Comparison of ENCODE assay signal across 10 mouse cellular contexts in the genomic region with DNA sequence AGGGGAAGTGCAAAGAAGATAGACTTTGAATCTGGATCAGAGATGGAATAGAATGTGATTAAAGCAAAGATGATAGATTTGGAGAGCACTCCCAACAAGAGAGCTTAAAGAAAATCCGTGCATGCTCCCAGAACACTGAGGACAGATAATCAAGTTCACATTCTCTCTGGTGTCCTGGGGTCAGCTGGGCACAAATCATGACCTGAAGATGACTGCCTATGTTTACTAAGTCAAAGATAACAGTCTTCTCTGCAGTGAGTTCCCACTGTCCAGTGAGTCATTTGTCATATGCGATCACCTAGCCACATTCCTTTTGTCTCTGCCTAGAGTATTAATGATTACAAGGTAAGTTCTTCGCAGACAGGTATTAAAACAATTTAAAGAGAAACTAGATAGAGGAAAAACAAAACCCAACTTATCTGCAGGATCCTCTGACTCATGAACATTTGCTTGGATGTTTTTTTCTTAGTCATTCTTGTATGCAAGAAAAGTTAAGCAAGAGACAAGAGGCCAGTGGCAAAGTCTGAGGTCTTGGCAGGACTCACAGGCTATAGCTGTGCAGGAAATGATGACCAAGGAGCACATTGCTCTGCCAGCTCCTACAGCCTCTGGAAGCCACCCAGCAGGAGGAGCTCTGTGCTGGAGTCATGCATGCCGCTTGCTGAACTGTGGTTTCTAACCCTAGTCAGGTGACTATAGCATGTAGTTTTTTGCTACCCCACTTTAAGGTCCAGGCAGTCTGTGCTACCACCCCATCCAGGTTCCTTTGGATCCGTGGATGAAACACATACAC. TPM values are rescaled to one million over a fixed set of nuclear protein-coding genes. Genes with fewer than 3 reads are reported as not detected.
DNase-seq lines count a peak whose midpoint lies in the region; ATAC-seq and TF ChIP-seq lines count a peak whose summit lies in the region.
"Had no signal": no experiment of that assay in that cellular context is flagged by ENCODE, and none has a peak within 500 bp of the region (broad histone marks: within the 10 kb centered on the region; RNA-seq: fewer than 3 reads in every experiment).

No protein-coding gene starts in this region.

- no peaks in the 10 kb centered on the region for H3K4me1 ChIP-seq in limb, embryonic 14.5 days (ENCODE audit: control insufficient read depth, insufficient read depth, low read length)
- H3K4me1 ChIP-seq in limb, embryonic 10.5 days, result no peaks in the 10 kb centered on the region
- no peaks in the 10 kb centered on the region for H3K4me1 ChIP-seq in hindbrain, embryonic 10.5 days (replicated peaks)
- H3K4me1 ChIP-seq in forebrain, embryonic 11.5 days (replicated peaks; ENCODE audit: control insufficient read depth, insufficient read depth, low read length), result no peaks in the 10 kb centered on the region

- peak; percentile 3 for DNase-seq in limb, embryonic 14.5 days (ENCODE audit: low spot score)
- no peak for DNase-seq in limb, embryonic 10.5 days (ENCODE audit: low spot score)
- DNase-seq in adrenal gland, adult 8-10 months, result peak; percentile 88
- no peak for DNase-seq in hindbrain, embryonic 10.5 days (ENCODE audit: low spot score)
- DNase-seq in forebrain, embryonic 11.5 days (ENCODE audit: low spot score), result no peak
- DNase-seq in cerebellum, postnatal 25 days, result no peak
- DNase-seq: cerebellum, adult 8-10 months had no signal

- no peak overlapping the region for H3K4me3 ChIP-seq in limb, embryonic 14.5 days (replicated peaks; ENCODE audit: low read length)
- no peak overlapping the region for H3K4me3 ChIP-seq in limb, embryonic 10.5 days
- H3K4me3 ChIP-seq in hindbrain, embryonic 10.5 days, result no peak overlapping the region
- no peak overlapping the region for H3K4me3 ChIP-seq in forebrain, embryonic 11.5 days (ENCODE audit: low read depth, low read length)
- H3K4me3 ChIP-seq: megakaryocyte, embryonic 14.5 days had no signal

- H3K9me3 ChIP-seq in limb, embryonic 14.5 days (ENCODE audit: control insufficient read depth, low read length), result no peaks in the 10 kb centered on the region
- H3K9me3 ChIP-seq in limb, embryonic 10.5 days (replicated peaks), result no peaks in the 10 kb centered on the region
- peaks cover 18% of the 10 kb centered on the region for H3K9me3 ChIP-seq in hindbrain, embryonic 10.5 days
- H3K9me3 ChIP-seq in forebrain, embryonic 11.5 days (ENCODE audit: control insufficient read depth, low read length), result no peaks in the 10 kb centered on the region

- no peak overlapping the region for H3K27ac ChIP-seq in limb, embryonic 14.5 days (replicated peaks; ENCODE audit: low read depth, low read length)
- H3K27ac ChIP-seq in limb, embryonic 10.5 days, result no peak overlapping the region
- H3K27ac ChIP-seq in hindbrain, embryonic 10.5 days, result no peak overlapping the region
- no peak overlapping the region for H3K27ac ChIP-seq in forebrain, embryonic 11.5 days (ENCODE audit: low read depth, low read length)

- no peak overlapping the region for H3K4me2 ChIP-seq in limb, embryonic 14.5 days (replicated peaks; ENCODE audit: low read depth, low read length, severe bottlenecking)
- no peak overlapping the region for H3K4me2 ChIP-seq in forebrain, embryonic 11.5 days (ENCODE audit: low read depth, low read length, severe bottlenecking)

- TF ChIP-seq POLR2A in limb, embryonic 14.5 days (IDR thresholded peaks at IDR 0.05; ENCODE audit: borderline replicate concordance, extremely low read depth, insufficient read depth, insufficient read length), result no peak

- 77% methylated on average over 5 of the region's 5 CpGs for WGBS in limb, embryonic 14.5 days
- WGBS in limb, embryonic 10.5 days, result 85% methylated on average over 5 of the region's 5 CpGs
- 82% methylated on average over 5 of the region's 5 CpGs for WGBS in hindbrain, embryonic 10.5 days
- 85% methylated on average over 5 of the region's 5 CpGs for WGBS in forebrain, embryonic 11.5 days

- no peak overlapping the region for H3K9ac ChIP-seq in limb, embryonic 14.5 days (ENCODE audit: low read depth, low read length, severe bottlenecking)
- no peak overlapping the region for H3K9ac ChIP-seq in forebrain, embryonic 11.5 days (ENCODE audit: low read length)

- no peaks in the 10 kb centered on the region for H3K27me3 ChIP-seq in limb, embryonic 14.5 days (ENCODE audit: control insufficient read depth, insufficient read depth, low read length)
- H3K27me3 ChIP-seq in limb, embryonic 10.5 days (ENCODE audit: low read depth, poor library complexity, severe bottlenecking), result no peaks in the 10 kb centered on the region
- no peaks in the 10 kb centered on the region for H3K27me3 ChIP-seq in hindbrain, embryonic 10.5 days (ENCODE audit: insufficient read depth, poor library complexity, severe bottlenecking)
- no peaks in the 10 kb centered on the region for H3K27me3 ChIP-seq in forebrain, embryonic 11.5 days (ENCODE audit: control insufficient read depth, insufficient read depth, low read length)
- H3K27me3 ChIP-seq: megakaryocyte, embryonic 14.5 days had no signal

- no peak for ATAC-seq in limb, embryonic 14.5 days (ENCODE audit: low FRiP score, low read depth)
- peak; percentile 99 to 100 for ATAC-seq in hematopoietic stem cell, adult 5-6 weeks (replicated peaks in 1 of 2; ENCODE audit: insufficient read depth in 1 of 2, low FRiP score in 2 of 2, low TSS enrichment in 1 of 2, low read depth in 1 of 2, poor library complexity in 2 of 2, severe bottlenecking in 2 of 2)
- peak; percentile 98 for ATAC-seq in megakaryocyte progenitor cell, adult 5-6 weeks (replicated peaks; ENCODE audit: poor library complexity)
- ATAC-seq in forebrain, embryonic 11.5 days (replicated peaks; ENCODE audit: low FRiP score), result no peak

- H3K36me3 ChIP-seq in limb, embryonic 14.5 days (ENCODE audit: control insufficient read depth, insufficient read depth, low read length), result no peaks in the 10 kb centered on the region
- no peaks in the 10 kb centered on the region for H3K36me3 ChIP-seq in limb, embryonic 10.5 days
- H3K36me3 ChIP-seq in hindbrain, embryonic 10.5 days, result no peaks in the 10 kb centered on the region
- no peaks in the 10 kb centered on the region for H3K36me3 ChIP-seq in forebrain, embryonic 11.5 days (ENCODE audit: control insufficient read depth, insufficient read depth, low read length)

RNA-seq across cellular contexts. Expression of gene Srd5a2, which starts 41.4 kb away (rescaled TPM):
- polyA plus RNA-seq in limb, embryonic 14.5 days (2012; rRNA removed), result 1.5 and 1.7 TPM in 2 replicates
- 0.52 and 1.0 TPM in 2 replicates for polyA plus RNA-seq in limb, embryonic 14.5 days (2014; fragmentation: Nextera tagmentation; extraction: Ambion mirVana)
- polyA plus RNA-seq in limb, embryonic 10.5 days (2016; fragmentation: Nextera tagmentation; extraction: Ambion mirVana), result 0.11 TPM in 1 of 2 replicates, not detected in the other
- total RNA-seq in adrenal gland, adult 8-10 months (2022), result 1,000 to 10,000 TPM in 2 of 4 experiments, 100 to 1,000 TPM in 2; 113 to 4,046 (median 2,061) TPM
- total RNA-seq in hematopoietic stem cell, adult 5-6 weeks (2017), result not detected in 2 replicates
- total RNA-seq in megakaryocyte progenitor cell, adult 5-6 weeks (2015), result not detected in 2 replicates
- not detected in 2 replicates for total RNA-seq in megakaryocyte progenitor cell, adult 5-6 weeks (2017)
- polyA plus RNA-seq in hindbrain, embryonic 10.5 days (2016; fragmentation: Nextera tagmentation; extraction: Ambion mirVana), result not detected in 2 replicates
- polyA plus RNA-seq in forebrain, embryonic 11.5 days (2014; fragmentation: Nextera tagmentation; extraction: Ambion mirVana), result not detected in 2 replicates

Comparison
In these comparisons a context has a peak if more than half of its experiments do, and no peak if none do; other contexts are left out.
1. DNase-seq: peak in limb, embryonic 14.5 days (single experiment) and adrenal gland, adult 8-10 months (single experiment); none in limb, embryonic 10.5 days (single experiment), hindbrain, embryonic 10.5 days (single experiment), forebrain, embryonic 11.5 days (single experiment) and cerebellum, postnatal 25 days (0 of 2).
2. ATAC-seq: peak in hematopoietic stem cell, adult 5-6 weeks (2 of 2) and megakaryocyte progenitor cell, adult 5-6 weeks (single experiment); none in limb, embryonic 14.5 days (single experiment) and forebrain, embryonic 11.5 days (single experiment).